Mouse (Mus musculus): ENCODE results near the gene Apoa2. TPM values are rescaled to one million over a fixed set of nuclear protein-coding genes. Genes with fewer than 3 reads are reported as not detected.

Apoa2 gene
- polyA plus RNA-seq, 1 experiment from 2014 or later = 347 TPM

- H3K36me3 ChIP-seq (ENCODE audit: control insufficient read depth, insufficient read depth, low read length) = no peaks in the 10 kb centered on the region
- H3K9ac ChIP-seq (ENCODE audit: low read length) = no peak overlapping the region
- no peaks in the 10 kb centered on the region for H3K27me3 ChIP-seq (ENCODE audit: control insufficient read depth, insufficient read depth, low read length)
- WGBS = 72% methylated on average over 17 of the region's 17 CpGs
- ATAC-seq (ENCODE audit: insufficient read depth, low FRiP score) = no peak
- H3K4me3 ChIP-seq (replicated peaks; ENCODE audit: low read length) = no peak overlapping the region
- H3K4me1 ChIP-seq (ENCODE audit: control insufficient read depth, insufficient read depth, low read length) = peaks cover 24% of the 10 kb centered on the region
- H3K27ac ChIP-seq (ENCODE audit: low read length) = no peak overlapping the region
- no peak overlapping the region for H3K4me2 ChIP-seq (ENCODE audit: low read depth, low read length)
- 0 out of 2 replicates have a peak, but pooled peaks cover 2% of the 10 kb centered on the region for H3K9me3 ChIP-seq (replicated peaks; ENCODE audit: control insufficient read depth, low read length)
Measured at GRCm38 (mm10) chr1:171258921-171259320, 34.1 kb downstream of the Apoa2 start.

- Histone ChIP-seq H3K9me3 (replicated peaks; ENCODE audit: control insufficient read depth, low read length) (no peaks in the 10 kb centered on the region), H3K4me1 (ENCODE audit: control insufficient read depth, insufficient read depth, low read length) (peaks cover 24% of the 10 kb centered on the region), H3K9ac (ENCODE audit: low read length) (no peak overlapping the region), H3K4me2 (ENCODE audit: low read depth, low read length) (no peak overlapping the region), H3K27me3 (ENCODE audit: control insufficient read depth, insufficient read depth, low read length) (no peaks in the 10 kb centered on the region), H3K36me3 (ENCODE audit: control insufficient read depth, insufficient read depth, low read length) (no peaks in the 10 kb centered on the region), H3K27ac (ENCODE audit: low read length) (no peak overlapping the region), H3K4me3 (replicated peaks; ENCODE audit: low read length) (no peak overlapping the region)
- no peak for ATAC-seq (ENCODE audit: insufficient read depth, low FRiP score)
- 43% methylated on average over 3 of the region's 3 CpGs for WGBS
Measured at GRCm38 (mm10) chr1:171260316-171260715, 35.5 kb downstream of the Apoa2 start.

GRCm38 (mm10) chr1:171262594-171263130, 37.8 kb downstream of the Apoa2 start:
- Histone ChIP-seq H3K36me3 (ENCODE audit: control insufficient read depth, insufficient read depth, low read length) (no peaks in the 10 kb centered on the region), H3K4me2 (ENCODE audit: low read depth, low read length) (peak overlapping the region; percentile 54), H3K9ac (ENCODE audit: low read length) (peak overlapping the region; percentile 43), H3K9me3 (replicated peaks; ENCODE audit: control insufficient read depth, low read length) (no peaks in the 10 kb centered on the region), H3K27ac (ENCODE audit: low read length) (peak overlapping the region; percentile 96), H3K27me3 (ENCODE audit: control insufficient read depth, insufficient read depth, low read length) (no peaks in the 10 kb centered on the region), H3K4me1 (ENCODE audit: control insufficient read depth, insufficient read depth, low read length) (peaks cover 23% of the 10 kb centered on the region), H3K4me3 (replicated peaks; ENCODE audit: low read length) (peak overlapping the region; percentile 28)
- peak; percentile 80 for ATAC-seq (ENCODE audit: insufficient read depth, low FRiP score)
- 2% methylated on average over 8 of the region's 8 CpGs for WGBS

GRCm38 (mm10) chr1:171263185-171263611, 38.3 kb downstream of the Apoa2 start:
- peak; percentile 84 for ATAC-seq (ENCODE audit: insufficient read depth, low FRiP score)
- H3K4me3 ChIP-seq (replicated peaks; ENCODE audit: low read length) = peak overlapping the region; percentile 28; the same call in 1 of the 2 replicates
- peaks cover 21% of the 10 kb centered on the region for H3K4me1 ChIP-seq (ENCODE audit: control insufficient read depth, insufficient read depth, low read length)
- H3K9me3 ChIP-seq (replicated peaks; ENCODE audit: control insufficient read depth, low read length) = no peaks in the 10 kb centered on the region
- H3K9ac ChIP-seq (ENCODE audit: low read length) = no peak overlapping the region
- peak overlapping the region; percentile 54 for H3K4me2 ChIP-seq (ENCODE audit: low read depth, low read length)
- 0% methylated on average over 2 of the region's 2 CpGs for WGBS
- peak overlapping the region; percentile 96 for H3K27ac ChIP-seq (ENCODE audit: low read length)
- H3K27me3 ChIP-seq (ENCODE audit: control insufficient read depth, insufficient read depth, low read length) = no peaks in the 10 kb centered on the region
- no peaks in the 10 kb centered on the region for H3K36me3 ChIP-seq (ENCODE audit: control insufficient read depth, insufficient read depth, low read length)

GRCm38 (mm10) chr1:171263666-171264461, 39.0 kb downstream of the Apoa2 start:
- Histone ChIP-seq H3K4me3 (replicated peaks; ENCODE audit: low read length) (no peak overlapping the region), H3K4me2 (ENCODE audit: low read depth, low read length) (peak overlapping the region; percentile 54; the same call in 1 of the 2 replicates), H3K9ac (ENCODE audit: low read length) (peak overlapping the region; percentile 28; the same call in 1 of the 2 replicates), H3K9me3 (replicated peaks; ENCODE audit: control insufficient read depth, low read length) (no peaks in the 10 kb centered on the region), H3K27ac (ENCODE audit: low read length) (peak overlapping the region; percentile 96), H3K36me3 (ENCODE audit: control insufficient read depth, insufficient read depth, low read length) (no peaks in the 10 kb centered on the region), H3K27me3 (ENCODE audit: control insufficient read depth, insufficient read depth, low read length) (no peaks in the 10 kb centered on the region), H3K4me1 (ENCODE audit: control insufficient read depth, insufficient read depth, low read length) (peaks cover 21% of the 10 kb centered on the region)
- ATAC-seq (ENCODE audit: insufficient read depth, low FRiP score) = peak; percentile 22; the same call in 1 of the 2 replicates
- 60% methylated on average over 3 of the region's 3 CpGs for WGBS

GRCm38 (mm10) chr1:171265971-171266744, 41.3 kb downstream of the Apoa2 start:
- Histone ChIP-seq H3K4me3 (replicated peaks; ENCODE audit: low read length) (no peak overlapping the region), H3K9me3 (replicated peaks; ENCODE audit: control insufficient read depth, low read length) (no peaks in the 10 kb centered on the region), H3K27ac (ENCODE audit: low read length) (no peak overlapping the region), H3K27me3 (ENCODE audit: control insufficient read depth, insufficient read depth, low read length) (no peaks in the 10 kb centered on the region), H3K4me2 (ENCODE audit: low read depth, low read length) (no peak overlapping the region), H3K4me1 (ENCODE audit: control insufficient read depth, insufficient read depth, low read length) (peaks cover 27% of the 10 kb centered on the region), H3K36me3 (ENCODE audit: control insufficient read depth, insufficient read depth, low read length) (no peaks in the 10 kb centered on the region), H3K9ac (ENCODE audit: low read length) (no peak overlapping the region)
- ATAC-seq (ENCODE audit: insufficient read depth, low FRiP score) = no peak
- WGBS = 61% methylated on average over 4 of the region's 4 CpGs

- ATAC-seq (ENCODE audit: insufficient read depth, low FRiP score) = no peak
- H3K9me3 ChIP-seq (replicated peaks; ENCODE audit: control insufficient read depth, low read length) = no peaks in the 10 kb centered on the region
- H3K4me1 ChIP-seq (ENCODE audit: control insufficient read depth, insufficient read depth, low read length) = peaks cover 23% of the 10 kb centered on the region
- H3K27ac ChIP-seq (ENCODE audit: low read length) = no peak overlapping the region
- no peak overlapping the region for H3K4me2 ChIP-seq (ENCODE audit: low read depth, low read length)
- WGBS = 77% methylated on average over 1 of the region's 1 CpGs
- H3K27me3 ChIP-seq (ENCODE audit: control insufficient read depth, insufficient read depth, low read length) = no peaks in the 10 kb centered on the region
- H3K36me3 ChIP-seq (ENCODE audit: control insufficient read depth, insufficient read depth, low read length) = no peaks in the 10 kb centered on the region
- H3K4me3 ChIP-seq (replicated peaks; ENCODE audit: low read length) = no peak overlapping the region
- no peak overlapping the region for H3K9ac ChIP-seq (ENCODE audit: low read length)
Measured at GRCm38 (mm10) chr1:171268341-171268740, 43.5 kb downstream of the Apoa2 start.

- 4% methylated on average over 36 of the region's 36 CpGs for WGBS
Measured at GRCm38 (mm10) chr1:171269848-171270572, 45.2 kb downstream of the Apoa2 start, which contains the start of gene B4galt3. Gene B4galt3, plus strand, starts transcription at chr1:171270328.

More at GRCm38 (mm10) chr1:171269848-171270572, 45.2 kb downstream of the Apoa2 start, which contains the start of gene B4galt3:
- no peaks in the 10 kb centered on the region for H3K9me3 ChIP-seq (replicated peaks; ENCODE audit: control insufficient read depth, low read length)
- peak within 1 kb of the TSS; percentile 82 for H3K9ac ChIP-seq (ENCODE audit: low read length)
- H3K27me3 ChIP-seq (ENCODE audit: control insufficient read depth, insufficient read depth, low read length) = no peaks in the 10 kb centered on the region
- H3K4me2 ChIP-seq (ENCODE audit: low read depth, low read length) = peak within 1 kb of the TSS; percentile 96
- peak; percentile 94 for ATAC-seq (ENCODE audit: insufficient read depth, low FRiP score)
- peaks cover 18% of the 10 kb centered on the region for H3K4me1 ChIP-seq (ENCODE audit: control insufficient read depth, insufficient read depth, low read length)
- H3K36me3 ChIP-seq (ENCODE audit: control insufficient read depth, insufficient read depth, low read length) = peaks cover 5% of the 10 kb centered on the region; the same call in 1 of the 2 replicates
- H3K27ac ChIP-seq (ENCODE audit: low read length) = peak within 1 kb of the TSS; percentile 91
- H3K4me3 ChIP-seq (replicated peaks; ENCODE audit: low read length) = peak within 1 kb of the TSS; percentile 94
